Mouse (Mus musculus) testis, postnatal 14 days (tissue): ENCODE results near the gene Vinac1.
"Not testable (repeated sequence)": the region's sequence is repeated elsewhere in the genome, so short reads cannot be mapped to it uniquely, and the experiment has no call there.

Experiments
- DNase-seq: peaks from one replicate; pipeline ENCODE4 v3.0.0; 2021; ENCODE audit warnings: low spot score

The Vinac1 gene

DNA sequence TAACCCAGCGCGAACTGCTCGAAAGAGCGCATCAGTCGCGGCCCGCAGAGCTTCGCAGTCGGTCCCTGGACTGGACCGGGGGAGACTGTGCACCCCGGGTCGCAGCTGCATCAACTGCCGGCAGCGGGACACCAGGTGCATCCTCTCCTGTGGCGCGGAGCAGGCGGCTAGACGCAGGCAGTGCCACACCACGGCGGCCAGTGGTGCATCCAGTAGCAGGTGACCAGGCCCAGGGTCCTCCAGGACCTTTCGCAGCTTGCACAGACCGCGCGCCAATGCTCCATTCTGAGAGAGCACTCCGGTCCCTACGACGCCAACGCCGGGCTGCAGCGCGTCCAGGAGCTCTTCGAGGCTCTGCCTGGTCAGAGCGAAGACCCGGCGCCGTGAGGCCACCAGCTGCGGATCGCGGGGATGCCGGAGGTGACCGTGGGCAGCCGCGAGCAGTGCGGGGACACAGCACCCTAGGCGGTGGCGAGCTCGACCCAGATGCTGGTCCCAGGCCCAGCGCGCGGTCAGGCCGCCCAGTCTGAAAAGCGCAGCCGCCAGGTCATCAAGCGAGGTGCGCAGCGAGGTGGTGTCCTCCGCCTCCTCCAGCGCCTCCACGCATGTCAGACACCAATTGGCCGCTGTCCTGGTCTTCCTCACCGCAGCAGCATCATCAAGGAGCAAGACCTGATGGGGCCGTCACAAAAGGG lies 8.9 kb downstream of the Vinac1 start:
- DNase-seq, result no peak

DNA sequence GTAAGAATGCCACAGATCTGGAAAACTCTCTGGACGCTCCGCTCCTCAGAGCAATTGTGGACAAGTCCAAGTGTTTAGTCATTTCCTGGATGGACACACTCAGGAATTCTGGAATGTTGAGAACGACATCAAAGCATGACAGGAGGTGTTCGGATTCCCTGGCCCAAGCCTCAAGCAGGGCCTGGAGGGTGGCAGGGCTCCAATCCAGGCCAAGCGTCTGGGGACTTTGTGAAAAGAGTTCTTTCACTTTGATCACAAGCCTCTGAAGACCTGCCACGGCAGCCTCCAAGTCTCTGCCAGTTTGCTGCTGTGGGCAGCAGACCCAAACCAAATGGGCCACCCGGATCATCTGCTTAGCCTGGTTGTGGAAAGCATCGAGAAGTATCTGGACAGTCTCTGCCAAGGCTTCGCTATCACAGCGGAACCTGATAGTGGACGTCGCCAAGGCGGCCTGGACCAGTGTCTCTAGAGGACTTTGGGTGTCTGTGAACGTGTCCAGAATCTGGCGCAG lies 9.5 kb downstream of the Vinac1 start:
- no peak for DNase-seq

DNA sequence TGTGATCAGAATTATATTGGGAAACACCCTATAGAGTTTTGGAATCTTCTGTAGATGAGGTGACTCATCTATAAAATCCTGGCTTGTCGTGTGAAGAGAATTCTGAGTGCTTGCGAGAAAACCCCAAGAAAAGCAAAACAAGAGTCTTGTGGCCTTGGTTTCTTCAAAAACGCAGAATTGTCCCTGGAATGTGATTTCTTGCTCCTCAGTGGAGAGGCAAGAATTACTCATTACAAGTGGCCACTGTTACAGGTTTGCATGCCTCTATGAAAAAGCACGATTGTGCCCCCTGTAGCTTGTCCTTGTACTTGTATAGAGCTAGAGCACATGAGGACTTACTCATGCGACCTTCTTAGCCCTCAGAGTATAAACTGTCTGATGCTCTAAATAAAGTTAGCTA lies 12.6 kb downstream of the Vinac1 start:
- DNase-seq, result no peak

DNA sequence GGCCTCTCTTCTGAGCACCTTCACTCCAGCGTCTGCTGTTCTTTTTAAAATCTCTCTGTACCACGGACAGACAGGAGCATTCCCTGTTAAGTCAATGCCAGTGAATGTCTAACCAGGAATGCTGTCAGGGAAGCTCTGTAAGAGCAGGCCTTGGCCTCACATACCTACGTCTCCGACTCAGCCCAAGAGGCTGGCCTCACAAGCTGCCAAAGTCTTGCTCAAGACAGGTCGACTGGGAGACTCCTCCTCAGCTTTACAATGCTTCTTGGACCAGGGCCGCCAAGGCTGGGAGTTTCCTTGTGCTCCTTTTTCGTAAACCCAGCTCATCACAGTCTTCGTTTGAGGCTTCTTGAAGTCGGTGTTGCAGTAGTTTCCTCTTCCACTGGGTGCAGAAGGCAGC lies 23.2 kb downstream of the Vinac1 start:
- DNase-seq, result no peak

DNA sequence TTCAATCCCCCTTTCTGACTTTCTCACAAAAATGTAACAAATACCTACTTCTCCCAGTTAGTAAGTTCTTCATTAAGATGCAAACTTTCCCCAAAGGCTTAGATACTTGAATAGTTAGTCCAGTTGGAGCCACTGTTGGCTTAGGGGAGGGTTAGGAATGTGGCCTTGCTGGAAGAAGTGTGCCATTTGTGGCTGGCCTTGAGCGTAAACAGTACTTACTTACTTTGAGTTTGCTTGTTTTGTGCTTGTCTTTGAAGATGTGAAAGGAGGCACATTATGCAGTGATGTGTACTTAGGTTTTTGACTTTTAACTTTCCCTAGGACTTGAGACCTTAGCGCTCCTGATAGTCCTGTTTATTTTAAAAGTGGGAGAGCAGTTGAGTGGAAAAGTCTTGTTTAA lies 27.9 kb downstream of the Vinac1 start:
- no peak for DNase-seq

DNA sequence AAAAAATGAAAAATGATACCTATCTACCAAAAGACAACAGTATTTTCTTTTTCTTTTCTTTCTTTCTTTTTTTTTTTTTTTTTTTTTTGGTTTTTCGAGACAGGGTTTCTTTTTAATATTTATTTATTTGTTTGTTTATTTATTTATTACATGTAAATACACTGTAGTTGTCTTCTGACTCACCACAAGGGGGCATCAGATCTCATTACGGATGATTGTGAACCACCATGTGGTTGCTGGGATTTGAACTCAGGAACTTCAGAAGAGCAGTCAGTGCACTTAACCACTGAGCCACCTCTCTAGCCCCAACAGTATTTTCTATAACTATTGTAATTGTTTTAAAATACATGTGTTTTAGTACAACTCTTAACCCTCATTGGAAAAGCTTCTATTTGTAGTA lies 39.1 kb downstream of the Vinac1 start:
- not testable (repeated sequence) for DNase-seq

DNA sequence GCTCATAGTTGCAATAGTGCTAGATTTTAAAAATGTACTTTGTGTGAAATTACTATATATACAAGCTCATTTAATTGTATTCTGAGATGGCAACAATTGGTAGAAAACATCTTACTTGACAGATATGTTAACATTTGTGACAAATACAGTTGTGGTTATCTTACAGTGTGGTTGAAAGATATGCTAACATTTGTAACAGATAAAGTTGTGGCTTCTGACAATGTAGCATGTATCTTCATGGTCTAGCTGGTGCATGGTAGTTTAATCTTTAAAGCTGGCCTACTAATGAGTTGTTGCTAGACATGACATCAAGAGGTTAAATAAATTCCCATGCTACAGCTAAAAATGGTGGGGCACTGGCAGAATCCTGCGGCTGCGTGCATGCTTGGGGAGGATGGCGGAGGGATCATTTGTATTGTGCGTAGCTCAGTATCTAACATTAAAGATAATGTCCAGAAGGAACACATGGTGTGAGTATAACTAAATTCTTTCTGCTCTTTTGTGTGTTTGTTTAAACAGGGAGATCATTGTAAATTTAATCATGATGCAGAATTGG lies 41.7 kb downstream of the Vinac1 start:
- DNase-seq, result no peak

DNA sequence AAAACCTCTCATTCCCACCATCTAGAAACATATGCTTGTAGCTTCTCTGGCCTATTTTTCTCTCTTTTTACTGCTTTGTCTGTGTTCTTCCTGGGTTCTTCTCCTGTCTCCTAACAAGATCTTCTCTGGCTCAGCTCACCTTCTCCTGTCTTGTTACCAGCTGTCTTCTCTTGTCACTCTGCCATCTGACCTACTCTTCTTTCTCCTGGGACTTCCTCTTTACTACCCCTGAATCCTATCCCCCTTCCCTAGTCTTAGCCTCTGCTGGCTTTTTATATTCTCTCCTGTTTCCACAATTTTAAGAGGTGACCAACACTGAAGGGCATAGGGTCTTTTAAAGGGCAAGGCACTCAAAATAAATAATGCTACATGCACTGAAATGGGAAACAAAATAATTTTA lies 43.1 kb downstream of the Vinac1 start:
- no peak for DNase-seq

DNA sequence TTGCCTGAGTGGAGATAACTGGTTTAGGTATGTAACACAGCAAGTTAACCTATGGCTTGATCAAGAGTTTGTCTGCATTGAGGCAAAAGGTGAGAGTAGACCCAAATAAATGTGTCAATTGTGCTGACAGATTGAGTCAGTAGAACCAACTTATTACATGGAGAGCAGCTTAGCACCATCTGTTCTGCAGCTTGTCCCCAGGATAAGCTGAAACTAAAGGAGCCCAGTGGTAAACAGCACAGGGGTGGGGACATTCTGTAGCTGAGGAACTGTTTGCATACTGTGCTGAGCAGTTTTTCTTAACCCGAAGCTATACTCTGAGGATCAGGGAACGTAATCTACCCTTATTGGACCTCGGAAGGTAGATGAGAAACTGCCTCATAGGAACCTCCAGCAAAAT lies 63.2 kb downstream of the Vinac1 start:
- DNase-seq, result no peak

DNA sequence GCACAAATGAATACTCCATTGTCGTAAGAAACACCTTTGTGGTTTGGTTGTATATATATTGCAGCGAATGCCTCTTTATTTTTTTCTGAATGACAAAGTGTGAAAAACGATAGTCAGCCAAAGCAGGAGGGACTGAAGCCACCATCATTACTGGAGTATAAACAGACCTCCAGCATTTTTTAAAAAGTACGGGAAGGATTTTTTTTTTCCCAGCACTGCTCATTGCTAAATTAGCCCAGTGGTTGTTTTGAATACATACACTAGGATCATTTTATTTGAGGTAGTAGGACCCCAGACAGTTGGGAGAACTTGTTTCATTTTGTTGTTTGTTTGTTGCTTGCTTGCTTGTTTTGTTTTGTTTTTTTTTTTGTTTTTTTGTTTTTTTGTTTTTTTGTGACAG lies 72.4 kb downstream of the Vinac1 start:
- DNase-seq, result no peak
